Mouse (Mus musculus) hindbrain, postnatal 0 days (tissue): ENCODE measurements at regions not wholly inside any gene's neighbourhood (a gene's known extent, or its start where the extent isn't known, plus 50 kb on each side); places are given as distances from the start of the nearest gene placed in this dataset.

Source experiments
- ATAC-seq: fragments of 200-750 bp; cut with Nextera tagmentation; 2 replicates; pipeline ENCODE4 v1.8.0; 2017; ENCODE audit warnings: mild to moderate bottlenecking, moderate TSS enrichment, moderate library complexity
- DNase-seq: peaks from one replicate; pipeline ENCODE4 v3.0.0-alpha.2; 2015; ENCODE audit warnings: low spot score
- H3K27ac ChIP-seq: fragments of 300-500 bp; sonication (generic); 2 replicates; pipeline ENCODE4 v1.5.1; 2014; ENCODE audit warnings: mild to moderate bottlenecking
- H3K27me3 ChIP-seq: fragments of 300-500 bp; sonication (generic); 2 replicates; pipeline ENCODE4 v1.6.1; 2014; ENCODE audit warnings: low read length, mixed read lengths; ENCODE audit not compliant: insufficient read depth
- H3K36me3 ChIP-seq: fragments of 300-500 bp; sonication (generic); 2 replicates; pipeline ENCODE4 v1.6.1; 2014; ENCODE audit warnings: low read length, mixed read lengths; ENCODE audit not compliant: insufficient read depth
- H3K4me1 ChIP-seq: fragments of 300-500 bp; sonication (generic); 2 replicates; pipeline ENCODE4 v1.6.1; 2014; ENCODE audit warnings: antibody characterized with exemption, low read length, mixed read lengths; ENCODE audit not compliant: insufficient read depth
- H3K4me2 ChIP-seq: fragments of 300-500 bp; sonication (generic); 2 replicates; pipeline ENCODE4 v1.6.1; 2014; ENCODE audit warnings: low read depth, mild to moderate bottlenecking, low read length, moderate library complexity, mixed read lengths
- H3K4me3 ChIP-seq: fragments of 300-500 bp; sonication (generic); 2 replicates; pipeline ENCODE4 v1.5.1; 2014; ENCODE audit warnings: low read length
- H3K9ac ChIP-seq: fragments of 300-500 bp; sonication (generic); replicated peaks from 2 replicates; pipeline ENCODE4 v1.6.1; 2014; ENCODE audit warnings: mild to moderate bottlenecking, low read length, moderate library complexity, mixed read lengths
- H3K9me3 ChIP-seq: fragments of 300-500 bp; sonication (generic); 2 replicates; pipeline ENCODE4 v1.6.1; 2016; ENCODE audit warnings: low read length, mixed read lengths
- CTCF ChIP-seq: IDR thresholded peaks from 2 replicates; pipeline ENCODE4 v1.5.1; 2016; ENCODE audit warnings: antibody characterized with exemption, control low read depth, low read depth
- WGBS: fragments of 180-500 bp; shearing (Covaris S2); extraction: QIAGEN DNeasy Blood & Tissue Kit; methylation state at CpG from one replicate; pipeline ENCODE4 v1.1.7; 2014; 5-methylcytosine and 5-hydroxymethylcytosine counted together

- 41% methylated on average over 8 of the region's 8 CpGs for WGBS
- Histone ChIP-seq H3K36me3 (no peaks in the 10 kb centered on the region), H3K27ac (peak overlapping the region; percentile 37; the same call in 1 of the 2 replicates), H3K27me3 (no peaks in the 10 kb centered on the region), H3K9me3 (no peaks in the 10 kb centered on the region), H3K4me3 (no peak overlapping the region), H3K4me1 (no peaks in the 10 kb centered on the region; the same call in 1 of the 2 replicates), H3K4me2 (no peak overlapping the region), H3K9ac (no peak overlapping the region; the same call in 1 of the 2 replicates)
- DNase-seq (no peak), ATAC-seq (peak; percentile 57)
- peak; percentile 7; the same call in 1 of the 2 replicates for TF ChIP-seq CTCF
These were observed 493.6 kb downstream of the Hace1 start for GRCm38 (mm10) chr10:46071220-46071619.

GRCm38 (mm10) chr10:46071810-46072549 lies 494.4 kb downstream of the Hace1 start:
- Histone ChIP-seq H3K36me3 (no peaks in the 10 kb centered on the region), H3K27ac (peak overlapping the region; percentile 37), H3K9ac (no peak overlapping the region), H3K4me1 (no peaks in the 10 kb centered on the region; the same call in 1 of the 2 replicates), H3K27me3 (no peaks in the 10 kb centered on the region), H3K4me2 (no peak overlapping the region), H3K4me3 (no peak overlapping the region), H3K9me3 (no peaks in the 10 kb centered on the region)
- DNase-seq (no peak), ATAC-seq (0 out of 2 replicates have a peak, but pooled peaks have one; percentile 6)
- WGBS = 61% methylated on average over 12 of the region's 12 CpGs
- TF ChIP-seq CTCF = no peak

GRCm38 (mm10) chr10:46072550-46073470 lies 495.2 kb downstream of the Hace1 start:
- no peak for TF ChIP-seq CTCF
- H3K4me2 ChIP-seq = no peak overlapping the region
- peak overlapping the region; percentile 37 for H3K27ac ChIP-seq
- WGBS = 45% methylated on average over 16 of the region's 16 CpGs
- H3K4me1 ChIP-seq = no peaks in the 10 kb centered on the region; the same call in 1 of the 2 replicates
- H3K27me3 ChIP-seq = no peaks in the 10 kb centered on the region
- no peak overlapping the region for H3K4me3 ChIP-seq
- H3K9me3 ChIP-seq = no peaks in the 10 kb centered on the region
- ATAC-seq (peak; percentile 70), DNase-seq (peak; percentile 70)
- H3K36me3 ChIP-seq = no peaks in the 10 kb centered on the region
- H3K9ac ChIP-seq = no peak overlapping the region

GRCm38 (mm10) chr10:46087766-46088165 lies 510.1 kb downstream of the Hace1 start:
- TF ChIP-seq CTCF = no peak
- ATAC-seq (peak; percentile 69), DNase-seq (peak; percentile 76)
- H3K36me3 ChIP-seq = no peaks in the 10 kb centered on the region
- no peak overlapping the region for H3K4me2 ChIP-seq
- no peaks in the 10 kb centered on the region for H3K27me3 ChIP-seq
- H3K9ac ChIP-seq = no peak overlapping the region
- WGBS = 23% methylated on average over 4 of the region's 4 CpGs
- no peak overlapping the region for H3K4me3 ChIP-seq
- 0 out of 2 replicates have a peak, but pooled peaks cover 6% of the 10 kb centered on the region for H3K4me1 ChIP-seq
- no peak overlapping the region for H3K27ac ChIP-seq
- H3K9me3 ChIP-seq = no peaks in the 10 kb centered on the region

- no peak for ATAC-seq
- no peak for DNase-seq
- no peak overlapping the region for H3K4me3 ChIP-seq
- H3K36me3 ChIP-seq = no peaks in the 10 kb centered on the region
- TF ChIP-seq CTCF = no peak
- H3K9me3 ChIP-seq = no peaks in the 10 kb centered on the region
- H3K27me3 ChIP-seq = no peaks in the 10 kb centered on the region
- no peak overlapping the region for H3K4me2 ChIP-seq
- no peaks in the 10 kb centered on the region for H3K4me1 ChIP-seq
- H3K9ac ChIP-seq = no peak overlapping the region
- H3K27ac ChIP-seq = no peak overlapping the region
These were observed 523.2 kb downstream of the Hace1 start for GRCm38 (mm10) chr10:46100837-46101236.

- H3K27me3 ChIP-seq = no peaks in the 10 kb centered on the region
- H3K4me1 ChIP-seq = no peaks in the 10 kb centered on the region
- ATAC-seq (no peak), DNase-seq (no peak)
- H3K27ac ChIP-seq = no peak overlapping the region
- no peaks in the 10 kb centered on the region for H3K36me3 ChIP-seq
- H3K9ac ChIP-seq = no peak overlapping the region
- WGBS = 50% methylated on average over 4 of the region's 4 CpGs
- no peaks in the 10 kb centered on the region for H3K9me3 ChIP-seq
- no peak overlapping the region for H3K4me2 ChIP-seq
- H3K4me3 ChIP-seq = no peak overlapping the region
- no peak for TF ChIP-seq CTCF
These were observed 531.2 kb downstream of the Hace1 start for GRCm38 (mm10) chr10:46108810-46109209.
